Mouse (Mus musculus) bone marrow macrophage, adult 2 months (primary cell): ENCODE measurements at regions not wholly inside any gene's neighbourhood (a gene's known extent, or its start where the extent isn't known, plus 50 kb on each side); places are given as distances from the start of the nearest gene placed in this dataset.

Experiments
- H3K27ac ChIP-seq: 2 replicates; pipeline ENCODE4 v1.5.1; 2012; ENCODE audit warnings: low read depth, low read length; ENCODE audit not compliant: insufficient read depth
- H3K4me1 ChIP-seq: 2 replicates; pipeline ENCODE4 v1.6.1; 2012; ENCODE audit warnings: low read length; ENCODE audit not compliant: control insufficient read depth, insufficient read depth
- H3K4me3 ChIP-seq: 2 replicates; pipeline ENCODE4 v1.5.1; 2012; ENCODE audit warnings: mild to moderate bottlenecking, low read length, moderate library complexity; ENCODE audit not compliant: insufficient read depth
- CTCF ChIP-seq: IDR thresholded peaks from 2 replicates; pipeline ENCODE4 v1.5.1; 2012; ENCODE audit warnings: low read depth, mild to moderate bottlenecking, low read length, moderate library complexity
- POLR2A ChIP-seq: IDR thresholded peaks from 2 replicates; pipeline ENCODE4 v1.6.1; 2012; ENCODE audit warnings: mild to moderate bottlenecking, low read depth, low read length, borderline replicate concordance

DNA sequence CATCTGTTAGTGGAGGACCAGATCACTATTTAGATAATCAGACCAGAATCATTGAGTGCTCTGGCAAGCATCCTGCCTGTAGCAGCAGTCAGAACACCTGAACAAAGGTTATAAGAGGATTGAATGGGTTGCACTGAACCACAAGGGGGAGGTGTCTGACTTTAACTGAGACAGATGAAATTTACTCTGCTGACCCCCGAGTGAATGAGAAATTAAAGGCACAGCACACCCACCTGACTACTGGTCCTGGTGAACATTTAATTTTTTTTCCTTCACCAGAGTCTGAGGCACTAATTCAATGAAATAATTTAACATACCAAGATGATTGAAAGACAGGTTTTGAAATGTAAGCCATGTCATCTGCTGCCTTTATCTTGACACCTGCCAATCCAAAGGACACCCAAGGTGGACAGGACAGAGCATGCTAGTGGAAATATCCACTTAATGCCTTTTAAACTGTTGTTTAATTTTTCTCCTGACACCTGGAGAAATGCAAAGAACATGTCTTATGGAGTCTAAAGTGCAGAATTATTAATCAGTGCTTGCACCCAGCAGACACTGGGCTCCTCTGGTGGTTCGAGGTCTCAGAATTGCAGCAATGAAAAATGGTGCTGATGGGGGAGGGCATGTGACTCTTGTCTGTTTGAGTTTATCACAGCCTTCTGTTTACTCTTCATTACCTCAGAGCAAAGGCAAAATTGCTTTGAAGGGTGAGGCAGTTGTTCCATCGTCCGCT is 265.0 kb downstream of the Cmpk2 start:
- Histone ChIP-seq H3K4me3 (no peak overlapping the region), H3K27ac (no peak overlapping the region)
- TF ChIP-seq POLR2A, result no peak
- no peak for TF ChIP-seq CTCF

DNA sequence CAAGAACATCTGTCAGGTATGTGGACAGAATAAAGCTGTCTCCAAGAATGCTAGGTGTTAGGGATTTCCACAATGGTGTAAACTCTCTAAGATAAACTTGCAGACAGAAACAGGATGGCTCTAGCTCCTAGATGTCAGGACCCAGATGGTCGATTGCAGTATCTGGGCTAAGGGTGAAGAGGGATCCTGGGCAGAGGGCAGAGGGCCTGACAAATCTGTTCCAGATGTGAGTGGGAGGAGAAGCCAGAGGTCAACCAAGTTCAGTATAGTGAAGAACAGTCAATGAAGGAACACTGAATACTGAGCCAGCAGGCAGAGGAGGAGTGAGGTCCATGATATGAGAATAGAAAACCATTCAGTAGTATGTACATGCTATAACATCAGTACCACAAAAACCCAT is 254.4 kb downstream of the Cmpk2 start:
- Histone ChIP-seq H3K27ac (no peak overlapping the region), H3K4me1 (no peaks in the 10 kb centered on the region), H3K4me3 (no peak overlapping the region)
- TF ChIP-seq CTCF, result no peak
- TF ChIP-seq POLR2A, result no peak

More for the DNA sequence above, 265.0 kb downstream of the Cmpk2 start:
- no peaks in the 10 kb centered on the region for H3K4me1 ChIP-seq

DNA sequence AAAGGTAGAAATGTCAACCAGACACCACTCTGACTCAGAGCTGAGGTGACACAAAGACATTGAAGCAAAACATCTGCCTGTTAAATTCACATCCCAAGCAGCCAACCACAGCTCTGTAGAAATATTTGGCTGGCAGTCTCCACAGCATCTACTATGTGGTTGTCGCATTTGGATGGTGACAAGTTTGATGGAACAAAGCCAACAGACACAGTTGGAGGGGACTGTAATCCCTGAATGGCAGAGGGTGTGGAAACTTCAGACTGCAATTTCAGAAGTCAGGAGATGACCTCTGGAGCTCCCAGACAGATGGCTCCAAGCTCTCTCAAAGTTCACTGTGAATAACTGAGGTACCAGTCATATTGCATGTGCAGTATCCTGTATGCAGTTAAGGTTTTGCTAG is 229.8 kb downstream of the Cmpk2 start:
- Histone ChIP-seq H3K4me3 (no peak overlapping the region), H3K27ac (no peak overlapping the region), H3K4me1 (no peaks in the 10 kb centered on the region)
- no peak for TF ChIP-seq CTCF
- TF ChIP-seq POLR2A, result no peak

DNA sequence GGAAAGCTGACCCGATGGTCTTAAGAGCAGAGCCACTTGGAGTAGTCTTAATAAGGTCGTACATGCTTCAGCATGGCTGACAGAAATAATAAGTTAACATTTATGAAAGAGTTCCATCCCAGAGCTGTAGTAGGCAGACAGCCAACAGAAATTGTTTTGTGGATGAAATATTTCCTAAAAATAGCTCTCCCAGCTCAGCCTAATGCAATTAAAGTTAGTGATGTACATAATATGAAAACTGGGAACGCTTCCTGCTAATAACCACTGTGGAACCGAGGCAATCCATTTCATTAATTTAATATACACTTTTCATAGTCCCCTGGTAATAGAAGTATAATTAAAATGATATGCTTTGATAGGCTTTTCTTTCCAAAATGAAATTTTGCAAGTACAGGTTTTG is 219.0 kb downstream of the Cmpk2 start:
- H3K4me1 ChIP-seq, result no peaks in the 10 kb centered on the region
- no peak overlapping the region for H3K27ac ChIP-seq
- no peak overlapping the region for H3K4me3 ChIP-seq
- TF ChIP-seq CTCF, result no peak
- TF ChIP-seq POLR2A, result no peak

DNA sequence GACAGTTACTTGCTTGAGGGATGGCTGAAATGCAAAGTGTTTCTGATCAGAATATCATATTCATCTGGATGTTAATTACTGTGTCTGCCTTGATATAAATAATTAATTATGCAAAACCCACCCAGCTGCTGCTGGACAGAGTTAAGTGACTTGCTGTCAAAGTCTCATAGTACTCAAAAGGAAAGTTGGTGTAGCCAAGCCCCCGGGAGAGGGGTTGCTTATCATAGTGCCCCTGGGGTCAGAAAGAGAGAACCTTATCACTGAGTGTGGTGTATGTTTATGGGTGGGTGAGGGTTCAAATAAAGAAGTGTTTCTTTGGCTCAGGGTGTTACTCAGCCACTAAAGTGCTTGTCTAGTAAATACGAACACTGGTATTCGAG is 211.6 kb downstream of the Cmpk2 start:
- Histone ChIP-seq H3K4me3 (no peak overlapping the region), H3K4me1 (no peaks in the 10 kb centered on the region), H3K27ac (no peak overlapping the region)
- TF ChIP-seq POLR2A (no peak), CTCF (no peak)

DNA sequence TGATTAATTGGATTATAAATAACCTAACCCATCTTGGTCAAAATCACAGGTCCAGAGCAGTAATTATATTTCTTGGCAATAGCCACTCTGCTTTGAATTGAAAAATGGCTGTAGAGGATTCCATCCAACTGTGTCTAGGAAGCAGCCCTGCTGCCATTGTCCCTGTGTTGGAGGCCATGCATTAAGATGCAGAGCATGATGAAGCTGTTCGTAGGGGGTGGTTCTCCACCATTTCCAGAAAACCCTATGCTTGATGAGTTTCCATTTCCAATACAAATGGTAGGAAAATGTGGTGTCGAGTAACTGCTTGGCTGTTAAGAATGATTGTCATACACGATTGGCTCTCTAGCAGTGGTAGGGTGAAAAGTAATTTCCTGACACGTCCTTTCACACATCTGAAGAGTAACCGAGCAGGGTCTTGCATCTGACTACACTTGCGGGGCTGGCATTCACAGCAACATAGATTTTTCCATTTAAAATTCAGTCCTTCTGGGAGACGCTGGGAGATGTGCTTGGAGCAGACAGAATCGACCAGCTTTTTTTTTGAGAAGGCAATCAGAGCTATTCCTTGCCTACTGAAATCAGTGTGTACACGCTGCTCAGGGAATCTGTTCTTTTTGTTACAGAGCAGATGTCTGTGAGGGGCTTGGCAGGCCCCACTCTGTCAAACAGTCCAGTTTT is 211.0 kb downstream of the Cmpk2 start:
- H3K4me1 ChIP-seq, result no peaks in the 10 kb centered on the region
- no peak overlapping the region for H3K4me3 ChIP-seq
- TF ChIP-seq POLR2A (no peak), CTCF (no peak)
- no peak overlapping the region for H3K27ac ChIP-seq

DNA sequence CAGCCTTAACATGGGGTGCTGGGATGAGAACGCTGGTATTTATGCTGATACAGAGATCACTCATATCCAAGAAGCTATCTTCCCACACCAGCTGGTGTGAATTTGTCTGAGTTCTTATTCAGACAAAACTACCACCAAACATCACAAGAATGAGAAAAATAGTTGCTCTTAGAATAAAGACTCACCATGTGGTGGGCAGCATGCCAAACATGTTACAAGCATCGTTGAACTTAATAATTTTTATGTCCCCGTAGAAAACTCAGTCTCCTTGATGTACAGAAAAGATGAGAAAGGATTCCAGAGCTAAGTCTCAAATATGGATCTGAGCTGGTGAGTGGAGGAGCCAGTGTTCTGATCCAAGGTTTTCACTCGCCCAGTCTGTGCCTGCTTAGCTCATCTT is 196.5 kb downstream of the Cmpk2 start:
- Histone ChIP-seq H3K4me3 (no peak overlapping the region), H3K4me1 (no peaks in the 10 kb centered on the region), H3K27ac (no peak overlapping the region)
- TF ChIP-seq POLR2A, result no peak
- TF ChIP-seq CTCF, result no peak

DNA sequence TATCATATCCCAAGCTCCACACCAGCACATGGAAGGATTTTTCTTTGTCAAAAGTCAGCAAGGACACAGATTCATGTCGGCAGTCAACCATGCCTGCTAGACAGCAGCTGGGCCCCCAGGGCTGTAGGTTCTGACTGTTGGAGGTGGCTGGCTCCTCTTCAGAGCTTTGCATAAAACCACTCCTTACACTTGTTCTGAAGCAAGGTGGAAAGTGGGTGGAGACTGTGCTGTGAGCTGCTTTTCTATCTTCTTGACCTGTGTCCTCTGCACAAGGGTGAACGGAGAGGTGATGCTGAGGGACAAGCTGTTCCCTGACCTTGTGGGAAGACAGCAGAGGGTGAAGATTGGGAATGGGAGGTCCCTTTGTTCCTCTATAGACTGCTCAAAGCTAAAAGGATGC is 185.2 kb downstream of the Cmpk2 start:
- Histone ChIP-seq H3K4me3 (no peak overlapping the region), H3K27ac (no peak overlapping the region), H3K4me1 (no peaks in the 10 kb centered on the region)
- TF ChIP-seq CTCF (no peak), POLR2A (no peak)

DNA sequence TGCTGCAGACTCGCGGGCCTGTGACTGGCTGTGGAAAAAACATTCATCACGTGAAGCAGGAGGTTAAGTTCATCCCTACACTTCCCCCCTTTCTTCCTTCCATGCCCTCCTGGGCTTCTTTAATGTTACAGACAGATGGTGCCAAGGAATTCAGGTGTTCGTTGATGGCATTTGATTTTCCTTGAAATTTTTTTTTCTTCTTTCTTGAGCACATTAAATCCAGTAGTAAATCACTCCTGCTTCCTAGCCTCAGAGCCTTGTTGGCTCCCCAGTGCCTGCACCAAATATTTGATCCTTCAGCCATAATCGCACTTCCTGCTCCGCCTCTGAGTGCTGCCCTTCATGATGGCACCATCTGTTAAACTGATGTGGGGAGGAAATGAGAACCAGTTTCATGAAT is 184.8 kb downstream of the Cmpk2 start:
- no peak for TF ChIP-seq CTCF
- TF ChIP-seq POLR2A, result no peak

DNA sequence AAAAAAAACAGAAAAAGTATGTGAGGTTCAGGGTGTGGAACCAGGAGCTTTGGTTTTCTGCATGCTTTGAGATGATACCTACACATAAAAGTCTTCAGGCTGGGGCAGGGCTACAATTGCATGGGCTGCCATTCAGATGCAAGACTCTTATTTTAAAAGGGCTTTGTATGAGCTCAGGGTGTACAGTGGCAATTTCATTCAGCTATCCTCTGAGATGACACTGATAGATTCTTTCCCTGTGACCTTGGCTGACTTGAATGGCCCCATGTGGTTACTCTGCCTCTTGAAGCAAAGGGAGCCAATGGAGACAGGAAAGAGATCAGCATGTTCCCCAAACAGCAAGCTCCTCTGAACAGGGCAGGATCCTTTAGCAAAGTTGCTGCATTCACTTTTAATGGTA is 177.1 kb downstream of the Cmpk2 start:
- no peak for TF ChIP-seq POLR2A
- TF ChIP-seq CTCF, result no peak
- H3K4me1 ChIP-seq, result no peaks in the 10 kb centered on the region
- H3K27ac ChIP-seq, result no peak overlapping the region
- no peak overlapping the region for H3K4me3 ChIP-seq

More for the DNA sequence above, 184.8 kb downstream of the Cmpk2 start:
- no peaks in the 10 kb centered on the region for H3K4me1 ChIP-seq
- no peak overlapping the region for H3K4me3 ChIP-seq
- H3K27ac ChIP-seq, result no peak overlapping the region

DNA sequence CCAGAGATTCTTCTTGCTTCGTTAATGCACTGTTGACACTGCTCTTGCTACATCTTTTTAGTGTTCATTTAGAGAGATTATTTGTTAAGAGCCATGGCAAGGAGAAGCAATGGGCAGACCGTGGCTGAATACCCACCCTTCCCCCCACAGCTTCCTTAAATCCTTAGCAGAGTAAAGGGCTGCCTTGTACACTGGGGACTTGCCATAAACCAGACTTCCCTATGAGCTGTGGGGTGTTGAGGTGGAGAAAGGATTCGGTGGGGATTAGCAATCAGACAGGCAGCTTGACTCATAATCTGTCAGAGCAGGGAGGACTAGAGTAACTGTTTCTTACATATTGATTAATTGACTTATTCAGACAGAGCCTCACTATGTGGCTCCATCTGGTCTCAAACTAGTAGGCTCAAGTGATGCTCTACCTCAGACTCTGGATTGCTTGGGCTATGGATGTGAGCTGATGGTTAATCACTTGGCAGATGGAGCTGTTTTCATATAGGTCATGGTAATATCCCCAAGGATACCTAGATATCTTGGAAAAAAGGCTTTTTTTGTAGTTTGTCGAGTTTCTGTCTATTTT is 166.7 kb downstream of the Cmpk2 start:
- TF ChIP-seq CTCF (no peak), POLR2A (no peak)
- Histone ChIP-seq H3K27ac (no peak overlapping the region), H3K4me1 (no peaks in the 10 kb centered on the region), H3K4me3 (no peak overlapping the region)
